Mouse (Mus musculus) CH12.LX (cell line): ENCODE data around the gene Slc39a8. TPM values are rescaled to one million over a fixed set of nuclear protein-coding genes. Genes with fewer than 3 reads are reported as not detected.

Experiments
- DNase-seq: peaks from one replicate; pipeline ENCODE4 v3.0.0-alpha.2; 2013; ENCODE audit errors: extremely low read depth
- H3K27ac ChIP-seq: 2 replicates; pipeline ENCODE4 v1.5.1; 2012; ENCODE audit warnings: low read depth, mild to moderate bottlenecking, control low read depth, moderate library complexity; ENCODE audit not compliant: insufficient read depth
- H3K27me3 ChIP-seq: replicated peaks from 2 replicates; pipeline ENCODE3; 2012; ENCODE audit warnings: inconsistent platforms
- H3K36me3 ChIP-seq, 2 experiments: replicated peaks in 1 of 2; 2 replicates each; pipeline versions ENCODE3 to v1.6.1; 2012; ENCODE audit warnings: inconsistent platforms in 1 of 2, low read length in 1 of 2, mild to moderate bottlenecking in 1 of 2, mixed read lengths in 1 of 2, moderate library complexity in 1 of 2; ENCODE audit not compliant: control insufficient read depth in 1 of 2, insufficient read depth in 1 of 2
- H3K4me1 ChIP-seq, 2 experiments: 2 replicates each; pipeline ENCODE4 v1.6.1; 2012; ENCODE audit warnings: inconsistent platforms in 1 of 2, moderate library complexity in 1 of 2; ENCODE audit not compliant: insufficient read depth in 2 of 2, control insufficient read depth in 1 of 2
- H3K4me2 ChIP-seq: 2 replicates; pipeline ENCODE4 v1.6.1; 2012; ENCODE audit warnings: low read depth, mild to moderate bottlenecking, control low read depth; ENCODE audit not compliant: poor library complexity, insufficient read depth, severe bottlenecking
- H3K4me3 ChIP-seq, 3 experiments: fragments of 150-350 bp in 1 of 3; sonication (generic) in 1 of 3; replicated peaks in 1 of 3; 2 replicates each; pipeline versions ENCODE3 to v1.5.1; 2011 to 2012; ENCODE audit warnings: low read depth in 2 of 3, low read length in 2 of 3, mild to moderate bottlenecking in 2 of 3, moderate library complexity in 2 of 3, control low read depth in 1 of 3, improper control_type of control experiment in 1 of 3, inconsistent platforms in 1 of 3, mixed read lengths in 1 of 3; ENCODE audit not compliant: poor library complexity in 1 of 3
- H3K79me2 ChIP-seq: replicated peaks from 2 replicates; pipeline ENCODE4 v1.6.1; 2012; ENCODE audit warnings: mild to moderate bottlenecking, moderate library complexity; ENCODE audit not compliant: control insufficient read depth, poor library complexity, insufficient read depth, severe bottlenecking; ENCODE audit errors: extremely low read depth
- H3K9ac ChIP-seq: 2 replicates; pipeline ENCODE4 v1.6.1; 2012; ENCODE audit warnings: low read depth, mild to moderate bottlenecking, control low read depth, moderate library complexity; ENCODE audit not compliant: insufficient read depth
- H3K9me3 ChIP-seq: replicated peaks from 2 replicates; pipeline ENCODE3; 2012; ENCODE audit warnings: low read length, inconsistent platforms, mixed read lengths
- CHD1 ChIP-seq: IDR thresholded peaks from 2 replicates; pipeline ENCODE4 v1.6.1; 2012; ENCODE audit warnings: low read depth, low read length, improper control_type of control experiment, inconsistent platforms
- ELF1 ChIP-seq: IDR thresholded peaks from 2 replicates; pipeline ENCODE4 v1.6.1; 2014; ENCODE audit warnings: low read depth, mild to moderate bottlenecking, inconsistent platforms, low read length, improper control_type of control experiment
- ETS1 ChIP-seq: conservative IDR thresholded peaks from 2 replicates; pipeline ENCODE4 v1.6.1; 2012; ENCODE audit warnings: low read depth, mild to moderate bottlenecking, inconsistent platforms, low read length, improper control_type of control experiment, moderate library complexity
- HCFC1 ChIP-seq: IDR thresholded peaks from 2 replicates; pipeline ENCODE4 v1.6.1; 2012; ENCODE audit warnings: low read depth, mild to moderate bottlenecking, inconsistent platforms, low read length, improper control_type of control experiment
- IRF4 ChIP-seq: IDR thresholded peaks from 2 replicates; pipeline ENCODE4 v1.6.1; 2014; ENCODE audit warnings: low read depth, mild to moderate bottlenecking, inconsistent platforms, low read length, improper control_type of control experiment
- JUN ChIP-seq: IDR thresholded peaks from 2 replicates; pipeline ENCODE4 v1.6.1; 2011; ENCODE audit warnings: low read depth, mild to moderate bottlenecking, low read length, improper control_type of control experiment, moderate library complexity; ENCODE audit not compliant: insufficient read depth
- MAFK ChIP-seq: IDR thresholded peaks from 2 replicates; pipeline ENCODE4 v1.6.1; 2011; ENCODE audit warnings: low read length, improper control_type of control experiment; ENCODE audit not compliant: insufficient replicate concordance
- MAZ ChIP-seq: IDR thresholded peaks from 2 replicates; pipeline ENCODE4 v1.6.1; 2012; ENCODE audit warnings: low read depth, mild to moderate bottlenecking, inconsistent platforms, low read length, improper control_type of control experiment, moderate library complexity
- MEF2A ChIP-seq: IDR thresholded peaks from 2 replicates; pipeline ENCODE4 v1.6.1; 2014; ENCODE audit warnings: low read depth, mild to moderate bottlenecking, inconsistent platforms, low read length, improper control_type of control experiment, borderline replicate concordance
- MYC ChIP-seq: IDR thresholded peaks from 2 replicates; pipeline ENCODE4 v1.6.1; 2011; ENCODE audit warnings: low read depth, mild to moderate bottlenecking, improper control_type of control experiment, low read length
- NELFE ChIP-seq: IDR thresholded peaks from 2 replicates; pipeline ENCODE4 v1.6.1; 2011; ENCODE audit warnings: low read depth, low read length, improper control_type of control experiment
- NRF1 ChIP-seq: IDR thresholded peaks from 2 replicates; pipeline ENCODE4 v1.6.1; 2014; ENCODE audit warnings: low read depth, mild to moderate bottlenecking, inconsistent platforms, low read length, improper control_type of control experiment, moderate library complexity
- POLR2AphosphoS2 ChIP-seq: IDR thresholded peaks from 2 replicates; pipeline ENCODE4 v1.6.1; 2011; ENCODE audit warnings: low read depth, low read length, improper control_type of control experiment
- RCOR1 ChIP-seq: conservative IDR thresholded peaks from 2 replicates; pipeline ENCODE4 v1.6.1; 2012; ENCODE audit warnings: low read depth, mild to moderate bottlenecking, inconsistent platforms, low read length, improper control_type of control experiment
- SIN3A ChIP-seq: IDR thresholded peaks from 2 replicates; pipeline ENCODE4 v1.6.1; 2012; ENCODE audit warnings: low read length, improper control_type of control experiment, inconsistent platforms
- SMC3 ChIP-seq: IDR thresholded peaks from 2 replicates; pipeline ENCODE4 v1.6.1; 2011; ENCODE audit warnings: low read depth, low read length, improper control_type of control experiment
- TCF12 ChIP-seq: IDR thresholded peaks from 2 replicates; pipeline ENCODE4 v1.6.1; 2014; ENCODE audit warnings: low read depth, mild to moderate bottlenecking, inconsistent platforms, low read length, improper control_type of control experiment
- UBTF ChIP-seq: IDR thresholded peaks from 2 replicates; pipeline ENCODE4 v1.6.1; 2012; ENCODE audit warnings: low read depth, mild to moderate bottlenecking, inconsistent platforms, low read length, improper control_type of control experiment, moderate library complexity
- USF2 ChIP-seq: conservative IDR thresholded peaks from 2 replicates; pipeline ENCODE4 v1.6.1; 2011; ENCODE audit warnings: low read depth, low read length, improper control_type of control experiment
- ZNF384 ChIP-seq: IDR thresholded peaks from 2 replicates; pipeline ENCODE4 v1.6.1; 2012; ENCODE audit warnings: low read depth, low read length, improper control_type of control experiment, inconsistent platforms
- dilution Hi-C: fragments of 300-500 bp; cut with MboI; formaldehyde crosslinking; loops from 2 replicates; pipeline ENCODE4 v1.14.3; 2020; ENCODE audit warnings: low sequenced_read_pairs; ENCODE audit not compliant: extremely low pct_unique_long_range_greater_than_20kb, extremely low pct_ligation_motif_present
- in situ Hi-C: fragments of 300-500 bp; cut with MboI; formaldehyde crosslinking; loops from 3 replicates; pipeline ENCODE4 v1.14.3; 2019; ENCODE audit warnings: low sequenced_read_pairs, low pct_ligation_motif_present, low pct_unique_long_range_greater_than_20kb, mixed read lengths
- polyA plus RNA-seq: library from polyadenylated mRNA; unstranded; fragments of >175 nt; gene quantifications from 2 replicates; pipeline ENCODE4 v1.2.1, GENCODE M21; 2012; ENCODE audit warnings: low read depth; ENCODE audit not compliant: insufficient read length
- total RNA-seq, 2 experiments: library from RNA; depleted of rRNA; stranded (reverse); fragments of 300-350 nt in 1 of 2; fragments of >200 nt in 1 of 2; gene quantifications; 2 replicates each; pipeline ENCODE4 v1.2.3; 2012 to 2014

Gene Slc39a8
- total and polyA plus RNA-seq, 3 experiments, result 0.30 to 1.2 (median 0.64) TPM

DNA sequence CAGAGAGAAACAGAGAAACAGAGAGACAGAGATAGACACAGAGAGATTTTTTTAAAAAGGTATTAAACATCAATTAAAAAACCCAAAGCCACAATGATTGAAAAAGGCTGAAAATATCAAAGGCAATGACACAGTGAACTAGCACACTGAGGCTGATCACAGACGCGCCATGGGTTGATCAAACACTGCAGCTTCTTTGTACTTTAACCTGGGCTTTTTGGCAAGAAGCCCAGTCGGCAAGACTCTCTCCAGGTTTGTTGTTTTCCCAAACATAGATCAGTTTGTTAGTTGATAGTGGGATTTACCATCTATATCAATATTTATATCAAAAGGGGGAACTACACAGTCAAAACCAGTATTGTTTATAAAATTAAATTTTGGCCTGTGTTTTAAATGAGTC, 26.8 kb upstream of the Slc39a8 start:
- H3K27me3 ChIP-seq, result no peaks in the 10 kb centered on the region
- H3K4me1 ChIP-seq, result no peaks in the 10 kb centered on the region
- H3K27ac ChIP-seq, result no peak overlapping the region
- DNase-seq, result no peak
- no peak overlapping the region for H3K4me2 ChIP-seq
- no peak overlapping the region for H3K9ac ChIP-seq
- in situ Hi-C loops, result no loop called here
- H3K9me3 ChIP-seq, result peaks cover 2% of the 10 kb centered on the region
- dilution Hi-C loops, result no loop called here
- no peaks in the 10 kb centered on the region for H3K79me2 ChIP-seq
- H3K36me3 ChIP-seq, result no peaks in the 10 kb centered on the region
- TF ChIP-seq UBTF (no peak), NRF1 (no peak), ELF1 (no peak), SIN3A (no peak), MYC (no peak), NELFE (no peak), POLR2AphosphoS2 (no peak), HCFC1 (no peak), IRF4 (no peak), MEF2A (no peak), MAZ (no peak), ZNF384 (no peak)
- H3K4me3 ChIP-seq, result no peak overlapping the region

DNA sequence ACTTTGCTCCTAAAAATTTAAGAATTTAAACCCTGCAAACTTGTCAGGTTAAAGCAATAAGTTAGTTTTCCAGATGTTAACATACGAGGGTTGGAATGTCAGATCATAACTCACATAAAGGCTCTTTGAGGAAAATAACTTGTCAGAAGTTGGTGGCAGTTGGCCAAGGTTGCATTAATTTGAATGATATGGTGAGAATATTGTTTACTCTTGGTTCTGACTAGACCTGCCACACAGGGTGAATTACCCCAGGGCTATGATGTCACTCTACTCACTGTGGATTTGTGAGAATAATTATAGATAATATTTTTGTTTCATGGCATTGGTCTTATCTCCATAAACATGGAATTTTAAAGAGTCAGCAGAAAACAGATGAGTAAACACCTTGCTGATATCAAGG, 26.4 kb upstream of the Slc39a8 start:
- dilution Hi-C loops, result no loop called here
- no peak for TF ChIP-seq ETS1
- no peak for TF ChIP-seq TCF12
- TF ChIP-seq JUN, result no peak
- no peak for TF ChIP-seq HCFC1
- TF ChIP-seq USF2, result no peak
- no peak for TF ChIP-seq MAFK
- no peak for TF ChIP-seq SMC3
- TF ChIP-seq ZNF384, result no peak
- TF ChIP-seq RCOR1, result no peak
- TF ChIP-seq MEF2A, result no peak
- TF ChIP-seq CHD1, result no peak
- Histone ChIP-seq H3K27ac (no peak overlapping the region), H3K4me2 (no peak overlapping the region), H3K9me3 (peaks cover 2% of the 10 kb centered on the region), H3K4me3 (no peak overlapping the region), H3K9ac (no peak overlapping the region), H3K79me2 (no peaks in the 10 kb centered on the region), H3K36me3 (no peaks in the 10 kb centered on the region), H3K4me1 (no peaks in the 10 kb centered on the region), H3K27me3 (no peaks in the 10 kb centered on the region)
- in situ Hi-C loops, result no loop called here
- DNase-seq, result no peak
